23 mouse cellular contexts compared by ENCODE assay signal in genomic region chr10:22821709-22822108, GRCm38 (mm10). TPM values are rescaled to one million over a fixed set of nuclear protein-coding genes. Genes with fewer than 3 reads are reported as not detected.
DNase-seq lines count a peak whose midpoint lies in the region; ATAC-seq and TF ChIP-seq lines count a peak whose summit lies in the region.
"Had no signal": no experiment of that assay in that cellular context is flagged by ENCODE, and none has a peak within 500 bp of the region (broad histone marks: within the 10 kb centered on the region; RNA-seq: fewer than 3 reads in every experiment).

No protein-coding gene starts in this region.

- peaks cover 3% of the 10 kb centered on the region for H3K27me3 ChIP-seq in kidney, adult 2 months (replicated peaks; ENCODE audit: control insufficient read depth, insufficient read depth, low read length)
- H3K27me3 ChIP-seq in lung, embryonic 16.5 days (ENCODE audit: control insufficient read depth, insufficient read depth, low read depth, low read length): peaks cover 5% of the 10 kb centered on the region; the same call in 1 of the 2 replicates
- H3K27me3 ChIP-seq in intestine, embryonic 15.5 days (replicated peaks): peaks cover 13% of the 10 kb centered on the region
- 0 out of 2 replicates have a peak, but pooled peaks cover 2% of the 10 kb centered on the region for H3K27me3 ChIP-seq in stomach, embryonic 15.5 days (replicated peaks)

- no peak for TF ChIP-seq CTCF in kidney, adult 2 months (conservative IDR thresholded peaks at IDR 0.05; ENCODE audit: insufficient read depth, insufficient read length, low read depth, low read length)

- 45% methylated on average over 5 of the region's 5 CpGs for WGBS in kidney, adult 2 months
- 13% methylated on average over 5 of the region's 5 CpGs for WGBS in lung, embryonic 16.5 days
- 9% methylated on average over 5 of the region's 5 CpGs for WGBS in intestine, embryonic 15.5 days
- 20% methylated on average over 5 of the region's 5 CpGs for WGBS in stomach, embryonic 15.5 days

- H3K9me3 ChIP-seq in lung, embryonic 16.5 days (ENCODE audit: control insufficient read depth, low read length): no peaks in the 10 kb centered on the region
- H3K9me3 ChIP-seq in intestine, embryonic 15.5 days: no peaks in the 10 kb centered on the region
- no peaks in the 10 kb centered on the region for H3K9me3 ChIP-seq in stomach, embryonic 15.5 days
- H3K9me3 ChIP-seq: forebrain, embryonic 13.5 days; heart, embryonic 13.5 days; limb, embryonic 10.5 days; midbrain, embryonic 13.5 days had no signal

- no peak for DNase-seq in kidney, adult 2 months
- DNase-seq in kidney, adult 18-20 months: no peak
- DNase-seq in lung, adult 18-20 months: no peak
- no peak for DNase-seq in adipocyte (ENCODE audit: low spot score)
- DNase-seq: adrenal gland, postnatal 14 days; cerebellum, adult 8-10 months; gastrocnemius, postnatal 36 days; heart, postnatal 36 days; lung, postnatal 36 days; thymus, postnatal 14 days had no signal

- peak overlapping the region; percentile 51 for H3K4me2 ChIP-seq in lung, embryonic 16.5 days (ENCODE audit: low read depth, low read length)
- H3K4me2 ChIP-seq in intestine, embryonic 15.5 days (replicated peaks): peak overlapping the region; percentile 18; the same call in 1 of the 2 replicates
- peak overlapping the region; percentile 30 for H3K4me2 ChIP-seq in stomach, embryonic 15.5 days
- H3K4me2 ChIP-seq: forebrain, embryonic 13.5 days; liver, embryonic 11.5 days; midbrain, embryonic 13.5 days had no signal

- H3K27ac ChIP-seq in kidney, adult 2 months (ENCODE audit: insufficient read depth, low read depth, low read length): peak overlapping the region; percentile 12
- H3K27ac ChIP-seq in lung, embryonic 16.5 days (ENCODE audit: low read length): peak overlapping the region; percentile 68
- peak overlapping the region; percentile 91 for H3K27ac ChIP-seq in intestine, embryonic 15.5 days
- H3K27ac ChIP-seq in stomach, embryonic 15.5 days: peak overlapping the region; percentile 64
- H3K27ac ChIP-seq: forebrain, embryonic 13.5 days; heart, embryonic 13.5 days; layer of hippocampus, adult 2 months; limb, embryonic 10.5 days; midbrain, embryonic 13.5 days had no signal

- no peak for ATAC-seq in lung, embryonic 16.5 days (ENCODE audit: low read depth)
- peak; percentile 29 for ATAC-seq in intestine, embryonic 15.5 days
- no peak for ATAC-seq in stomach, embryonic 15.5 days (ENCODE audit: insufficient read depth, low FRiP score, low read depth)
- ATAC-seq in megakaryocyte-erythroid progenitor cell, adult 5-6 weeks (replicated peaks; ENCODE audit: low FRiP score, low TSS enrichment, poor library complexity, severe bottlenecking): no peak
- ATAC-seq: forebrain, embryonic 13.5 days; midbrain, embryonic 13.5 days had no signal

- H3K36me3 ChIP-seq in kidney, adult 2 months (ENCODE audit: control insufficient read depth, insufficient read depth, low read length): no peaks in the 10 kb centered on the region
- no peaks in the 10 kb centered on the region for H3K36me3 ChIP-seq in lung, embryonic 16.5 days (ENCODE audit: control insufficient read depth, insufficient read depth, low read length)
- H3K36me3 ChIP-seq in intestine, embryonic 15.5 days: no peaks in the 10 kb centered on the region
- H3K36me3 ChIP-seq in stomach, embryonic 15.5 days: no peaks in the 10 kb centered on the region
- H3K36me3 ChIP-seq: heart, embryonic 13.5 days; limb, embryonic 10.5 days; midbrain, embryonic 13.5 days had no signal

- no peaks in the 10 kb centered on the region for H3K4me1 ChIP-seq in kidney, adult 2 months (ENCODE audit: control insufficient read depth, insufficient read depth, low read length)
- H3K4me1 ChIP-seq in lung, embryonic 16.5 days (replicated peaks; ENCODE audit: control insufficient read depth, insufficient read depth, low read length): peaks cover 3% of the 10 kb centered on the region; the same call in 1 of the 2 replicates
- H3K4me1 ChIP-seq in intestine, embryonic 15.5 days (replicated peaks): peaks cover 3% of the 10 kb centered on the region; the same call in 1 of the 2 replicates
- H3K4me1 ChIP-seq in stomach, embryonic 15.5 days: no peaks in the 10 kb centered on the region; the same call in 1 of the 2 replicates

- TF ChIP-seq POLR2A in kidney, adult 2 months (IDR thresholded peaks at IDR 0.05; ENCODE audit: low read depth, low read length): no peak

- H3K9ac ChIP-seq in lung, embryonic 16.5 days (ENCODE audit: low read length): no peak overlapping the region
- no peak overlapping the region for H3K9ac ChIP-seq in intestine, embryonic 15.5 days
- no peak overlapping the region for H3K9ac ChIP-seq in stomach, embryonic 15.5 days
- H3K9ac ChIP-seq: forebrain, embryonic 13.5 days; heart, embryonic 13.5 days; midbrain, embryonic 13.5 days had no signal

- no peak overlapping the region for H3K4me3 ChIP-seq in kidney, adult 2 months (ENCODE audit: insufficient read depth, low read depth, low read length)
- no peak overlapping the region for H3K4me3 ChIP-seq in lung, embryonic 16.5 days (ENCODE audit: low read length)
- no peak overlapping the region for H3K4me3 ChIP-seq in intestine, embryonic 15.5 days (replicated peaks)
- H3K4me3 ChIP-seq in stomach, embryonic 15.5 days (replicated peaks): no peak overlapping the region
- H3K4me3 ChIP-seq: forebrain, embryonic 13.5 days; heart, embryonic 13.5 days; layer of hippocampus, adult 2 months; limb, embryonic 10.5 days; midbrain, embryonic 13.5 days had no signal

RNA-seq across cellular contexts. Expression of gene Tcf21, which starts 1.7 kb away (rescaled TPM):
- polyA plus RNA-seq in kidney, adult 2 months (2012; rRNA removed): 124 and 141 TPM in 2 replicates
- polyA plus RNA-seq in lung, embryonic 16.5 days (2015; fragmentation: Nextera tagmentation; extraction: Ambion mirVana): 383 and 396 TPM in 2 replicates
- 151 and 186 TPM in 2 replicates for polyA plus RNA-seq in intestine, embryonic 15.5 days (2015; fragmentation: Nextera tagmentation; extraction: Ambion mirVana)
- 211 and 218 TPM in 2 replicates for polyA plus RNA-seq in stomach, embryonic 15.5 days (2015; fragmentation: Nextera tagmentation; extraction: Ambion mirVana)
- not detected in 2 replicates for total RNA-seq in megakaryocyte-erythroid progenitor cell, adult 5-6 weeks (2014; fragmentation: Nextera tagmentation)
- total RNA-seq in megakaryocyte-erythroid progenitor cell, adult 5-6 weeks (2017): not detected in 2 replicates
- total RNA-seq: common myeloid progenitor, adult 5-6 weeks; gastrocnemius, postnatal 36 days; layer of hippocampus, adult 2 months had no signal
- polyA plus RNA-seq: C2C12; neural tube, embryonic 14.5 days had no signal

Comparison
In these comparisons a context has a peak if more than half of its experiments do, and no peak if none do; other contexts are left out.
1. H3K27ac ChIP-seq: peak in every context shown above with its lines; median percentile 91 in intestine, embryonic 15.5 days; 68 in lung, embryonic 16.5 days; 64 in stomach, embryonic 15.5 days; 12 in kidney, adult 2 months.